Mouse (Mus musculus) heart, embryonic 16.5 days (tissue): ENCODE results near the gene Gnas. TPM values are rescaled to one million over a fixed set of nuclear protein-coding genes. Genes with fewer than 3 reads are reported as not detected.
A peak's percentile ranks its signal among the peaks of the same experiment; 100 is the strongest.

Experiments used
- ATAC-seq: fragments of 200-750 bp; cut with Nextera tagmentation; replicated peaks from 2 replicates; pipeline ENCODE4 v1.8.0; 2017; ENCODE audit warnings: moderate number of reproducible peaks; ENCODE audit not compliant: insufficient read depth, low FRiP score; ENCODE audit errors: extremely low read depth
- H3K27ac ChIP-seq: fragments of 300-500 bp; sonication (generic); 2 replicates; pipeline ENCODE4 v1.5.1; 2014; ENCODE audit warnings: mild to moderate bottlenecking, low read length, control low read depth, moderate library complexity
- H3K27me3 ChIP-seq: fragments of 300-500 bp; sonication (generic); 2 replicates; pipeline ENCODE4 v1.6.1; 2014; ENCODE audit warnings: low read length, mixed read lengths; ENCODE audit not compliant: control insufficient read depth, insufficient read depth
- H3K36me3 ChIP-seq: fragments of 300-500 bp; sonication (generic); 2 replicates; pipeline ENCODE4 v1.6.1; 2014; ENCODE audit not compliant: control insufficient read depth, insufficient read depth
- H3K4me1 ChIP-seq: fragments of 300-500 bp; sonication (generic); 2 replicates; pipeline ENCODE4 v1.6.1; 2014; ENCODE audit warnings: low read length, mixed read lengths; ENCODE audit not compliant: control insufficient read depth, insufficient read depth
- H3K4me2 ChIP-seq: fragments of 300-500 bp; sonication (generic); 2 replicates; pipeline ENCODE4 v1.6.1; 2014; ENCODE audit warnings: low read depth, mild to moderate bottlenecking, control low read depth, low read length
- H3K4me3 ChIP-seq: fragments of 300-500 bp; sonication (generic); 2 replicates; pipeline ENCODE4 v1.5.1; 2014; ENCODE audit warnings: mild to moderate bottlenecking, control low read depth, low read length
- H3K9ac ChIP-seq: fragments of 300-500 bp; sonication (generic); 2 replicates; pipeline ENCODE4 v1.6.1; 2014; ENCODE audit warnings: low read length, control low read depth
- H3K9me3 ChIP-seq: fragments of 300-500 bp; sonication (generic); replicated peaks from 2 replicates; pipeline ENCODE4 v1.6.1; 2016; ENCODE audit warnings: low read length; ENCODE audit not compliant: control insufficient read depth
- WGBS: fragments of 180-500 bp; shearing (Covaris S2); extraction: QIAGEN DNeasy Blood & Tissue Kit; methylation state at CpG from one replicate; pipeline ENCODE4 v1.1.7; 2014; 5-methylcytosine and 5-hydroxymethylcytosine counted together
- polyA plus RNA-seq: library from polyadenylated mRNA; unstranded; fragments of >200 nt; fragmentation: Nextera tagmentation; extraction: Ambion mirVana; gene quantifications from 2 replicates; pipeline ENCODE4 v1.2.1, GENCODE M21; 2015

Gene Gnas
- polyA plus RNA-seq, 1 experiment from 2014 or later: 1,284 TPM

- no peak overlapping the region for H3K9ac ChIP-seq
- H3K36me3 ChIP-seq: peaks cover 4% of the 10 kb centered on the region
- H3K4me1 ChIP-seq: peaks cover 84% of the 10 kb centered on the region
- ATAC-seq: no peak
- no peak overlapping the region for H3K4me2 ChIP-seq
- H3K27ac ChIP-seq: no peak overlapping the region
- no peaks in the 10 kb centered on the region for H3K9me3 ChIP-seq
- 88% methylated on average over 1 of the region's 1 CpGs for WGBS
- no peak overlapping the region for H3K4me3 ChIP-seq
- H3K27me3 ChIP-seq: no peaks in the 10 kb centered on the region
Measured at GRCm38 (mm10) chr2:174339701-174340100, 55.6 kb downstream of the Gnas start.

DNA sequence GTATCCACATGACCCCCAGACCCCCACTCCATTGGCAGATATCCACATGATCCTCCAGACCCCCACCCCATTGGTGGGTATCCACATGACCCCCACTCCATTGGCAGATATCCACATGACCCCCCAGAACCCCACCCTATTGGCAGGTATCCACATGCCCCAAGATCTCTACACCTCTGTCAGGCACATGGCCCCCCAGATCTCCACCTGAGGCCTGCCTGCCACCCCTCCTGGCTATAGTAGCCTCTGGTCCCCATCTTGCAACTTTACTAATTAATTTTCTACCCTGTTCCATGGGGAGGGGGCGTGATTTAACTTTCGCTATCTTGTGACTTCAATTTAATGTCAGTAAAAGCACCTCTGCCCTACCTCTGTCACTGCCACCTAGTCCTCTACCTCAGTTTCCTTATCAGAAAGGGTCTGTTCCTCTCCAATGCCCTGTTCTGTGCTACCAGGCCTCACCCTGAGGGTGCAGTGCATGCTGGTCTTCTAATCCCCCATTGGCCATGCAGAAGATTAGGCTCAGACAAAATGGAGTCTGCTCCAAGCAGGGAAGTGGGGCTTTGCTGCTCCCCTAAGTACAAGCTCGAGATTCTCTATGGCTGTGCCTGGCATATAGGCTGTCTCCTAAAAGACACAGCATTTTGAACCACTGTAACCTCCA is 56.2 kb downstream of the Gnas start:
- H3K27ac ChIP-seq: no peak overlapping the region
- H3K4me3 ChIP-seq: no peak overlapping the region
- no peaks in the 10 kb centered on the region for H3K9me3 ChIP-seq
- H3K4me1 ChIP-seq: peaks cover 84% of the 10 kb centered on the region
- no peak overlapping the region for H3K9ac ChIP-seq
- WGBS: 91% methylated on average over 3 of the region's 3 CpGs
- ATAC-seq: no peak
- peaks cover 10% of the 10 kb centered on the region for H3K36me3 ChIP-seq
- H3K27me3 ChIP-seq: no peaks in the 10 kb centered on the region
- no peak overlapping the region for H3K4me2 ChIP-seq

GRCm38 (mm10) chr2:174340893-174341580 is 56.9 kb downstream of the Gnas start:
- whole genome bisulfite sequencing: 77% methylated on average over 4 of the region's 4 CpGs
- Histone ChIP-seq H3K4me3 (no peak overlapping the region), H3K27me3 (no peaks in the 10 kb centered on the region), H3K27ac (no peak overlapping the region), H3K9me3 (no peaks in the 10 kb centered on the region), H3K4me2 (no peak overlapping the region), H3K4me1 (peaks cover 79% of the 10 kb centered on the region), H3K9ac (no peak overlapping the region), H3K36me3 (peaks cover 17% of the 10 kb centered on the region)
- no peak for ATAC-seq

- Histone ChIP-seq H3K4me2 (peak overlapping the region; percentile 56; the same call in 1 of the 2 replicates), H3K27me3 (no peaks in the 10 kb centered on the region), H3K36me3 (peaks cover 31% of the 10 kb centered on the region), H3K9me3 (no peaks in the 10 kb centered on the region), H3K27ac (peak overlapping the region; percentile 97), H3K4me3 (no peak overlapping the region), H3K4me1 (peaks cover 65% of the 10 kb centered on the region), H3K9ac (peak overlapping the region; percentile 65; the same call in 1 of the 2 replicates)
- 37% methylated on average over 8 of the region's 8 CpGs for WGBS
- ATAC-seq: no peak
Measured at GRCm38 (mm10) chr2:174342793-174343400, 58.8 kb downstream of the Gnas start.

- peaks cover 31% of the 10 kb centered on the region for H3K36me3 ChIP-seq
- WGBS: 3% methylated on average over 1 of the region's 1 CpGs
- no peak for ATAC-seq
Measured at GRCm38 (mm10) chr2:174343566-174343965, 59.4 kb downstream of the Gnas start.

DNA sequence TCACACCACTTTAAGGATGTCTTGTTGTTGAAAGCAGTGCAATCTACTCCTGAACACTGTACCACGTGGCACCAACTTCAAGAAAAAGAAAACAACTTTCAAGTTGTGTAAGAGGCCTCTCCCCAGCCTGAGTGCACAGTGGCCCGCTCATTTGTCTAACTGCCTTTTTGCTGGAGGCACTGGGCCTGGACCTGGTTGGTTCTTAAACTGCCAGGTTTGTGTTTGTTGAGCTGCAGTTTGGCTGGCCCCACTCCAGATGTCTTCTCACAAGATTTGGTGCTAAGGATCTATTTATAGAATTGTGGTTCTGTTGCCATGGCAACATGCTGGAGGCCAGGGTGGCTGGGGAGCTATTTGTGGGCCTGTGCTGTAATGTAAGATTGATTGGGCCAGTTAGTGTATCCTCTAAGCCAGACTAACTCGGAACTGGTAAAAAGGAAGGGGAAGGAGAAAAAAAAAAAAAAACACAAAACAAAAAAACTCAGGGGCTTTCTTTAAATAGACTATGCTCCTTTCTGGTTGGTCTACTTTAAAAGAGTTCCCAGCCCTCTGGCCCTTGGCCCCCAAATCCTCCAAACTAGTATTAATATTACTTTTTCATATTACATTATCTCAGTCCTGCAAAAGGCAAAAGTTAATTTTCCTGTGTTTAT is 60.0 kb downstream of the Gnas start:
- 6% methylated on average over 3 of the region's 3 CpGs for WGBS
- Histone ChIP-seq H3K4me2 (peak overlapping the region; percentile 56), H3K9ac (peak overlapping the region; percentile 65), H3K4me3 (peak overlapping the region; percentile 33), H3K4me1 (peaks cover 52% of the 10 kb centered on the region), H3K27ac (peak overlapping the region; percentile 97), H3K36me3 (peaks cover 31% of the 10 kb centered on the region), H3K9me3 (no peaks in the 10 kb centered on the region), H3K27me3 (no peaks in the 10 kb centered on the region)
- ATAC-seq: peak; percentile 73

More at GRCm38 (mm10) chr2:174343566-174343965, 59.4 kb downstream of the Gnas start:
- Histone ChIP-seq H3K4me2 (peak overlapping the region; percentile 56), H3K9me3 (no peaks in the 10 kb centered on the region), H3K27ac (peak overlapping the region; percentile 97), H3K4me3 (peak overlapping the region; percentile 33), H3K4me1 (peaks cover 58% of the 10 kb centered on the region), H3K27me3 (no peaks in the 10 kb centered on the region), H3K9ac (peak overlapping the region; percentile 65)

- Histone ChIP-seq H3K4me3 (no peak overlapping the region), H3K4me2 (0 out of 2 replicates have a peak overlapping the region, but pooled peaks have one; percentile 56), H3K9me3 (no peaks in the 10 kb centered on the region), H3K27ac (peak overlapping the region; percentile 97), H3K36me3 (peaks cover 31% of the 10 kb centered on the region), H3K27me3 (no peaks in the 10 kb centered on the region), H3K9ac (peak overlapping the region; percentile 1; the same call in 1 of the 2 replicates), H3K4me1 (peaks cover 50% of the 10 kb centered on the region)
- no peak for ATAC-seq
- 87% methylated on average over 16 of the region's 16 CpGs for WGBS
Measured at GRCm38 (mm10) chr2:174344996-174345395, 60.9 kb downstream of the Gnas start.

DNA sequence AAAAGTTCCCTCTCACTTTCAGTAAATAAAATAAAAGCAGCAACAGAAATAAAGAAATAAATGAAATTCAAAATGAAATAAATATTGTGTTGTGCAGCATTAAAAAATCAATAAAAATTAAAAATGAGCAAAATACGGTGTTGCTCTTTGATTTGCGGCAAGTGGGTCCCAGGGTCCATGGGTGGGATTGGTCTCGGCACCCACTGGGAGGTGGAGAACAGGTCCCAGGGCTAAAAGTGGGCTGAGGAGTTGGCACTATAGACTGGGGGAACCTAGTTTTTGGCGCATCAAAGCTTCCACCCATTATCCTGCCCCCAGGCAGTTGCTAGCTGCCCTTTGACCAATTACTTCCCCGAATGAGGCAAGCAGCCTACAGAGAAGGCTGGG is 62.5 kb downstream of the Gnas start, which contains the start of gene Gm20721:
Gene Gm20721, minus strand, starts transcription at position 101 of the 387 bp plus-strand sequence.
- H3K4me1 ChIP-seq: peaks cover 34% of the 10 kb centered on the region
- no peak within 1 kb of the TSS for H3K4me3 ChIP-seq
- H3K9ac ChIP-seq: no peak within 1 kb of the TSS
- H3K4me2 ChIP-seq: no peak within 1 kb of the TSS
- peaks cover 31% of the 10 kb centered on the region for H3K36me3 ChIP-seq
- no peaks in the 10 kb centered on the region for H3K9me3 ChIP-seq
- no peaks in the 10 kb centered on the region for H3K27me3 ChIP-seq
- ATAC-seq: no peak
- 97% methylated on average over 5 of the region's 5 CpGs for WGBS
- no peak within 1 kb of the TSS for H3K27ac ChIP-seq
